Mouse (Mus musculus): ENCODE measurements at regions not wholly inside any gene's neighbourhood (a gene's known extent, or its start where the extent isn't known, plus 50 kb on each side); places are given as distances from the start of the nearest gene placed in this dataset.

- no peak for DNase-seq (ENCODE audit: low spot score in 2 of 2)
These were observed 348.7 kb downstream of the Elavl2 start for GRCm38 (mm10) chr4:91051913-91052312.

- no peak for DNase-seq (ENCODE audit: low spot score in 2 of 2)
These were observed 371.1 kb downstream of the Elavl2 start for GRCm38 (mm10) chr4:91029462-91029861.

DNA sequence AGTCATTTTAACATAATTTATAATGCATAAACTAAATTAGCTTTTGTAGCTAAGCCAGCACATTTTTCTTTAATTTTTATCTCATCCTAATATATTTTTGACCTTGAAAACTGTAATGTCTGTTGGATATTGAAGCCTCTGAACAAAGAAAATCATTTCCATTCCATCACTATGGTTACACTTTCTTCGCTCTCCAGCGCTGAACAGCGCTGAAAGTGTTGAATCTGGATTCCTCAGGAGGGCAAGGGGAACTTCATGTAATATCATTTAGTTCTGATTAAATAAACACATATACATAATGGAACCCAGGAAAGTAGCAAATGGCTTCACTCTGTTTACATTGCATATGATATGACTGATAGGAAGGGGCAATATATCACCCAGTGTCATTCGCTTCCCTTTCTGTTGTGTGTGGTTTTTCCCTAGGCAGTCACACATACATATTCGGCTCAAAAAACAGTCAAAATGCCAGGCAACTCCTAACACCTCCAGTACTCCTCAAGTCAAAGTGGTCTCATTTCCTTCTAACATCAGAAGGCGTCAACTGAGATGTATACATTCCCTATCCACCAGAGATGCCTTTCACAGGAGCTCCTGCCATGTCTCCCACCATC lies 372.5 kb downstream of the Elavl2 start:
- no peak for DNase-seq (ENCODE audit: low spot score in 2 of 2)

DNA sequence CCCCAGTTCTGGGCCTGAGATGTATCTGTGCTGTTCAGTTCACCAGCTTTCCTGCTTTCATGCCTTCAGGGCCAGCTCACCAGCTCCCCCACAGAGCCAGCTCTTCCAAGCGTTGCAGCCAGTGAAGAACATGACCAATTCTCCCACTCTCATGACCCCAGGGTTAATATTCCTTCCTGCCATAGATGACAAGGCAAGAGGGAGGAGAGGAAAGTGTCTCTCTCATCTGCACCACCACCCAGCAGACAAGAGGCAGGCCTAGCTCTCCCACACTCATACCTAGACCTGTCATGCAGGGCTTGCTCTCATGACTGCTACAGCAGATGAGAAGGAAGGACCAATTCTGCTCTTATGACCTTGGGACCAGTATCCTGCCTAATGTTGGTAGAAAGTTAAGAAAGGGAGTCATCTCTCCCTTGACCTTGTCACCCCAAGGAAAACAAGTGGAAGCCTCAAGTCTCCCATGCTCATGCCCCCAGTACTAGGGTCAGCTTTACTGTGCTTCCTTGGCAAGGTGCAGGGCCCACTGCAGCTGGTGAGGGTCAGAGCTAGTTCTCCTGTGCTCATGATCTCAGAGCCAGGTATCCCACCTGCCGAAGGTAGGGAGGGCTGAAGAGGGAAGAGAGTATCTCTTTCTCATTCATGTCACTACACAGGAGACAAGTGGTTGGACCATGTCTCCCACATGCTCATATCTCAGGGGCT lies 404.0 kb downstream of the Elavl2 start:
- DNase-seq (ENCODE audit: low spot score in 2 of 2): no peak

DNA sequence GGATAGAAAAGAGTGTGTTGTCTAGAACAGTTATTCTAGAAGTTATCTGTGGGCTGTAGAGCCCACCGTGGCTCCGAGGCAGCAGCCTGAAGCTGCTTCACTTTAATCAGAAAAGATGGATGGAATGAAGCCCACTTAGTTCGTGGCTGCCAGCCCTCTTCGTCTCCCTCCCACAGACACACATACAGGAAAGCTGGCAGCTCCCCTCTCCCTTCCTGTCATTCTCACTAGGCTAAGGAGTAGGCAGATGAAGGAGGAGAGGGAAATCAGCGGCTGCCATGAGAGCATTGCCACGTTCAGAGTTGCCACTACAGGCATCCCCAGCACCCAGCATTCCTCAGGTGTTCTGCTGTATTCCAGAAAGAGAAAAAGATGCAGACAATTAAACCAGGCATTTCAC lies 435.9 kb downstream of the Elavl2 start:
- no peak for DNase-seq (ENCODE audit: low spot score in 2 of 2)

GRCm38 (mm10) chr4:90943687-90944385 lies 456.7 kb downstream of the Elavl2 start:
- no peak for DNase-seq (ENCODE audit: low spot score in 2 of 2)

DNA sequence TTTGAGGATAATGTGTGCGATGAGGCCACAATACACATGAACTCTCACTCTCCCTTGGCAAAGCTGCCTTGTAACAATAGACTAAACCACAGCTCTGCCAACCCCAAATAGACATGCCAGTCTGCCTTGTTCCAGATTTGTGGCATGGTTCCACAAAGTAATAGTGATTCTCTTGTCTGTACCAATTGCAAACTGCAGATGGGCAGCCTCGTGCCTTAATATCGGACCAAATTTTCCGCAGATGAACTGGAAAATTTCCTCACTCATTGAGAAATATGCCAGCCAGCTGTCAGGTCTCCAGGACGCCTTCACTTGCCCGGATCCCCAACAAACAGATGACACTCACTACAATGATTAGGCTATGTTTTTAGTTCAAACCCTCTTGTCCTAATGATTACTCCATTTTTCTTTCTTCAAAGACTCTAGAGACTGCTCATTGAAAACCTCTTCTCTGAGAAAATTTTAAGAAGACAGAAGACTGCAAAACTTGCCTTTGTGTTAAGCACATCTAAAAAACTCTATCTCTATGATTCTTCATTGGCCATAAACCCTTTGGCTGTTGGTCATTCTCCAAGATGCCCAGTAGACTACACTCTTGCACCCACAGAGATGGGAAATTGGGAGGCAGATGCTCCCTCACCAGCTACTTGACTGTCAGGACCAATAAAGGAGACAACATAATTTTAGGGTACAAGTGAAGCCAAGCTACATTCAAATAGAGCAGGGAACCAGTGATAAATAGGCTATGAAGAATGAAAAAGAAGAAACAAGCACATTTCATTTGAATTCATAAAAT lies 483.1 kb downstream of the Elavl2 start:
- DNase-seq (ENCODE audit: low spot score in 2 of 2): no peak

DNA sequence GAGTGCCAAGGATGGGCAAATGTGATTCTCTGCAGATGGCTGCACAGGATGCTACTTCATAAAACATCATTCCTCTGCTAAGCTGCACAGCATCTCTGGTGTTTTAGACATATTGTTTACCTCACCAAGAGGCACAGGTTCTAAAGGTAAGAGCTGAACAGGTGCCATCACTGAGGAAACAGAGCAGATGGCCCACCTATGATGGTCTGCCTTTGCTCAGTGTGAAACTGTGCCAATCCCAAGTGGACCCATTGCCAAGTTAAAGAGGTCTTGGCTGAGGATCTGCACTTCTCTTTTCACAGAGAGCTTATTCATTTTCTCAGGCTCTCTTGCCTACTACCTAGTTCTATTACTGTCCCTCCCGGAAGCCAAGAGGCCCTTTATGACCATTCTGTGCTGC lies 494.3 kb downstream of the Elavl2 start:
- DNase-seq (ENCODE audit: low spot score in 2 of 2): no peak

- no peak for DNase-seq (ENCODE audit: low spot score in 2 of 2)
These were observed 532.4 kb downstream of the Elavl2 start for GRCm38 (mm10) chr4:90868209-90868608.

DNA sequence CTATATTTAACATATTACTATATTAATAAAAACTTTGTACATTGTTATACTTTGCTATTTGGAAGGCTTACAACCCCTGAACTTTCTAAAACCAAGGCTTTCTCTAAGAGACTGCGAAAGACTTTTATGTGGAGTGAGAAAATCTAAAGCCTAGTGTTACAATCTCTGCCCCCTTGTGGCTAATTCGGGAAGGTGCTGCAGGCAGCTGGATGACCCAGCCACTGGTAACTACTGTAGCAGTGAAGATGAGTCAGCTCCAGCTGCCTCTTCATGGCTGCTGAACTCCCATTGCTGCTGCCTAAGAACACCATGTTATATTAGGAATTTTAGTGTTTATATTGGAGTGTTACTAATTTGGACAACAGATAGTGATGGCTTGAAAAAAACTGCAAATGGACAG lies 539.7 kb downstream of the Elavl2 start:
- no peak for DNase-seq (ENCODE audit: low spot score in 2 of 2)

DNA sequence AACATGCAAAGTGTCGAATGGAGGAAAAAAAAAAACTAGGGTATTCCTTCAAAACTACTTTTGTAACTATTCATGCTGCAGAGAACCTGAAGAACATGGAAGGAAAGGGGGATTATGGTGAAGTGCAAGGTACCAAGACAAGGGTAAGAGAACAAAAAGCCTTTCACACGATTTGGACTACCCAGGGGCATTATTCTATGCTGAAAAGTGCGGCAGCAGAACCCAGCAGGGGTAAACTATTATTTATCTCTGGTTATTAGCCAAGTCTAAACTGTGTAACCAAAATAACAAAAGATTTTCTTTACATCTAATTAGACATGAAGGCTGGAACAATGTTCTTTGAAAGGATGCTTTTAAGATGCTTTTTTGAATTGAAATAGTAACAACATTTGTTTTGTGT lies 560.8 kb downstream of the Elavl2 start:
- DNase-seq (ENCODE audit: low spot score in 2 of 2): no peak

GRCm38 (mm10) chr4:90799078-90799477 lies 580.5 kb downstream of the Zfp352 start:
- DNase-seq (ENCODE audit: low spot score in 2 of 2): no peak

DNA sequence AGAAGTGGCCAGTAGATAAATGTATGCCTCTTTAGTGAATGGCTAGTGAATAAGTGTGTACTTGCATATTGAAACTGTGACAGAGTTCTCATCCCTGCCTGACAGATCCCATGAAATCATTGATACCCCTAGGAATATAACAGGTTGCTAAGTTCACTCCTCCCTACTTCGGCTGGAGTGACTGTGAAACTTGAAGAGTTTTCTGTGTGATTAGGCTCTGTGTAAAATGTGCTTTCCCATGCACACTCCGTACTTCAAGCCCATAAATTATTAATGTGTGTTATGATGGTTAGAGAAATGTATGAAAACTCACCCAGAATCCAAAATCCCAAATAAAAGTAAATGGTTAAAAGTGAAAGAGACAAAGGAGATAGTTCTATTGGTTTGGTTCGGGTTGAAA lies 580.0 kb downstream of the Zfp352 start:
- DNase-seq (ENCODE audit: low spot score in 2 of 2): no peak

GRCm38 (mm10) chr4:90797472-90797871 lies 578.9 kb downstream of the Zfp352 start:
- no peak for DNase-seq (ENCODE audit: low spot score in 2 of 2)

All from urinary bladder, postnatal 4 days (tissue).